In the genomic region with DNA sequence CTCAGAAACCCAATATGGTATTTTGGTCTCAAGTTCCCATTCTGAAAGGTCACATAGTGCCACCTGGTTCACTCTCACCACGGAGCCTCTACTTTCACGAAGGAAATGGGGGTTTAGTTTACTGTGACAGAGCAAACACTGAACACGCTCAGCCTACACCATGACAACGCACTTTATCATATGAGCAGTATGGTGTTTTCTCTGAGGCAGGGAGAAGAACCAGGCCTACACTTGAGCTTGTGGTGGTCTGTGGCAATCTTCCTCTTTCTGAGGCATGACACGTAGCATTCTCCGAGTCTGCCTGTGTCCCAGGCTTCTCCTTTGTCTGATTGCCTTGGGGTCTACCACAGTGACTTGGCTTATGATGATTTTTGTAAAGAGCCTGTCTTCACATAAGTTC, we compare ENCODE assay signal across 10 mouse cellular contexts. TPM values are rescaled to one million over a fixed set of nuclear protein-coding genes. Genes with fewer than 3 reads are reported as not detected.
A peak's percentile ranks its signal among the peaks of the same experiment; 100 is the strongest.
DNase-seq lines count a peak whose midpoint lies in the region; ATAC-seq lines count a peak whose summit lies in the region.
"Had no signal": no experiment of that assay in that cellular context is flagged by ENCODE, and none has a peak within 500 bp of the region (broad histone marks: within the 10 kb centered on the region; RNA-seq: fewer than 3 reads in every experiment).

No protein-coding gene starts in this region.

- DNase-seq in spleen, postnatal 36 days (ENCODE audit: low spot score in 2 of 2): peak; percentile 52 to 57
- DNase-seq in spleen, adult 12 weeks (ENCODE audit: low spot score): no peak
- DNase-seq in c-Kit-positive CD71-positive TER-119-positive erythroid progenitor cells, embryonic 14.5 days (ENCODE audit: low spot score): peak; percentile 4
- peak; percentile 46 to 55 for DNase-seq in monocyte, adult 2 months (ENCODE audit: low read depth in 1 of 2, low spot score in 2 of 2)
- no peak for DNase-seq in neural tube, embryonic 10.5 days (ENCODE audit: extremely low spot score, low spot score)
- no peak for DNase-seq in midbrain, embryonic 11.5 days (ENCODE audit: low spot score, missing footprints)
- DNase-seq: right cerebral cortex, postnatal 14 days had no signal

- peaks cover 12% of the 10 kb centered on the region; the same call in 1 of the 2 replicates for H3K36me3 ChIP-seq in midbrain, embryonic 11.5 days (ENCODE audit: control insufficient read depth, insufficient read depth, low read length)

- no peak for ATAC-seq in cerebellum, adult (ENCODE audit: insufficient number of reproducible peaks, low FRiP score, low TSS enrichment)
- ATAC-seq in midbrain, embryonic 11.5 days (ENCODE audit: low FRiP score): no peak

- no peaks in the 10 kb centered on the region; the same call in 1 of the 2 replicates for H3K4me1 ChIP-seq in midbrain, embryonic 11.5 days (ENCODE audit: control insufficient read depth, insufficient read depth, low read length)

- no peaks in the 10 kb centered on the region for H3K27me3 ChIP-seq in midbrain, embryonic 11.5 days (ENCODE audit: control insufficient read depth, insufficient read depth, low read length)
- H3K27me3 ChIP-seq: embryonic facial prominence, embryonic 12.5 days; limb, embryonic 15.5 days had no signal

- no peak overlapping the region for H3K4me3 ChIP-seq in midbrain, embryonic 11.5 days (ENCODE audit: low read depth, low read length)
- H3K4me3 ChIP-seq: embryonic facial prominence, embryonic 12.5 days; limb, embryonic 15.5 days had no signal

- H3K9me3 ChIP-seq in midbrain, embryonic 11.5 days (ENCODE audit: control insufficient read depth, low read length): no peaks in the 10 kb centered on the region
- H3K9me3 ChIP-seq: embryonic facial prominence, embryonic 12.5 days; limb, embryonic 15.5 days had no signal

- H3K27ac ChIP-seq in midbrain, embryonic 11.5 days (ENCODE audit: low read depth, low read length): no peak overlapping the region
- H3K27ac ChIP-seq: limb, embryonic 15.5 days had no signal

- H3K4me2 ChIP-seq in midbrain, embryonic 11.5 days: no peak overlapping the region
- H3K4me2 ChIP-seq: embryonic facial prominence, embryonic 12.5 days; limb, embryonic 15.5 days had no signal

- WGBS in midbrain, embryonic 11.5 days: 91% methylated on average over 6 of the region's 6 CpGs

- H3K9ac ChIP-seq in midbrain, embryonic 11.5 days (ENCODE audit: low read length): no peak overlapping the region
- H3K9ac ChIP-seq: embryonic facial prominence, embryonic 12.5 days; limb, embryonic 15.5 days had no signal

RNA-seq across cellular contexts. Expression of a gene that starts 53.0 kb away (rescaled TPM):
- polyA plus RNA-seq in midbrain, embryonic 11.5 days (2014; fragmentation: Nextera tagmentation; extraction: Ambion mirVana): 169 and 177 TPM in 2 replicates

Comparison
In these comparisons a context has a peak if more than half of its experiments do, and no peak if none do; other contexts are left out.
1. DNase-seq: peak in spleen, postnatal 36 days (2 of 2), c-Kit-positive CD71-positive TER-119-positive erythroid progenitor cells, embryonic 14.5 days (single experiment) and monocyte, adult 2 months (2 of 2); none in spleen, adult 12 weeks (single experiment), neural tube, embryonic 10.5 days (single experiment) and midbrain, embryonic 11.5 days (single experiment).